Mouse (Mus musculus) bone marrow macrophage, adult 2 months (primary cell): Measurements from ENCODE around the gene Ergic2.

Experiments used
- CTCF ChIP-seq: IDR thresholded peaks from 2 replicates; pipeline ENCODE4 v1.5.1; 2012; ENCODE audit warnings: low read depth, mild to moderate bottlenecking, low read length, moderate library complexity
- POLR2A ChIP-seq: IDR thresholded peaks from 2 replicates; pipeline ENCODE4 v1.6.1; 2012; ENCODE audit warnings: mild to moderate bottlenecking, low read depth, low read length, borderline replicate concordance

- TF ChIP-seq POLR2A: no peak
- no peak for TF ChIP-seq CTCF
Observed at GRCm38 (mm10) chr6:148141874-148142273, 70.3 kb downstream of the Ergic2 start.
